Mouse (Mus musculus): ENCODE results near the gene Rnf44. TPM values are rescaled to one million over a fixed set of nuclear protein-coding genes. Genes with fewer than 3 reads are reported as not detected.
A peak's percentile ranks its signal among the peaks of the same experiment; 100 is the strongest.

Rnf44 gene
- polyA plus RNA-seq, 2 experiments = 70.1 to 118 TPM

DNA sequence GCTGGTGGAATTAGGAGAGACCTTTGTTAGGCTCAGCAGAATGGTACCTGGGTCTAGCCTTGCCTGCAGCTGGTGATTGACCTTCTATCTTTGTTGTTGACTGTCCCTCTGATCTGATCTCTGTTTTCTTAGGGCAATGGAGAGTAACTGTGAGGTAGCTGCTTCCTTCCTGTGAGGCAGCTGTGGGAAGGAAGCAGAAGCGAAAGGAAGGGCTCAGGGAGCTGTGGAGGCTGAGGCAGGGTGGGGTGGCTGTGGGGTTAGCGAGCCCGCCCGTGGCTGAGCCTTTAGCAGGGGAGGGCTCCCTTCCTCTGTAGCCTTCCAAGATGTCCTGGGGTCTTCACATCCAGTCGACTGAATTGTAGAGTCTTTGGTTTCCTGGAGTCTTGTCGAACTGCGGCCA is 8.8 kb upstream of the Rnf44 start:
- Histone ChIP-seq H3K4me1 (ENCODE audit: control insufficient read depth, insufficient read depth, low read length) (no peaks in the 10 kb centered on the region), H3K4me2 (replicated peaks; ENCODE audit: low read depth, low read length, severe bottlenecking) (no peak overlapping the region), H3K9me3 (ENCODE audit: control insufficient read depth, low read length) (no peaks in the 10 kb centered on the region), H3K36me3 (ENCODE audit: control insufficient read depth, insufficient read depth, low read length) (no peaks in the 10 kb centered on the region), H3K4me3 (replicated peaks; ENCODE audit: low read length) (no peak overlapping the region), H3K9ac (ENCODE audit: low read depth, low read length, severe bottlenecking) (no peak overlapping the region), H3K27ac (replicated peaks; ENCODE audit: low read depth, low read length) (no peak overlapping the region), H3K27me3 (ENCODE audit: control insufficient read depth, insufficient read depth, low read length) (no peaks in the 10 kb centered on the region)
- ATAC-seq (ENCODE audit: low FRiP score, low read depth) (no peak), DNase-seq (ENCODE audit: low spot score) (no peak)
- TF ChIP-seq POLR2A (IDR thresholded peaks at IDR 0.05; ENCODE audit: borderline replicate concordance, extremely low read depth, insufficient read depth, insufficient read length) = no peak
- 61% methylated on average over 7 of the region's 7 CpGs for WGBS

DNA sequence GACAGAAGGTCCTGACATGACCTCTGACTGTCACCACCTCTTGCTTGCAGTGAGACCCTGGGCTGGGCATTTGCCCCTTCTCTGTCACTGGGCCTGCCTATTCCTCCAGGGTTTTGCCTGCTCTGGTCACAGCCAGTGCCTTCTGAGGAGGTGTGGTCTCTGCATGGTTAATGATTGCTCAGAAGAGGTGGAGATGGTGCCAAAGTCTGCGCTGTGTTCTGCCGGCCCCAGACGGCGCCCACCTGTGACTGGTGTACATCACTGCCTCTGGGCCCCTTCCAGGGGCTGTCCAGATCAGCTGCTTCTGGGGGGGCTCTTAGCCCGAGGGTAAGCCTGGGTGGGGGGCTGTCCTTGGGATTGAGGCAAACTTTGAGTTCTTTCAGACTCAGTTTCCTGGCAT is 7.5 kb upstream of the Rnf44 start, which contains the start of gene Cdhr2:
TSS of gene Cdhr2 (plus strand) at position 219 of the 400 bp plus-strand sequence.
- Histone ChIP-seq H3K4me3 (replicated peaks; ENCODE audit: low read length) (no peak within 1 kb of the TSS), H3K4me2 (replicated peaks; ENCODE audit: low read depth, low read length, severe bottlenecking) (no peak within 1 kb of the TSS), H3K27ac (replicated peaks; ENCODE audit: low read depth, low read length) (no peak within 1 kb of the TSS), H3K36me3 (ENCODE audit: control insufficient read depth, insufficient read depth, low read length) (no peaks in the 10 kb centered on the region), H3K9ac (ENCODE audit: low read depth, low read length, severe bottlenecking) (no peak within 1 kb of the TSS), H3K9me3 (ENCODE audit: control insufficient read depth, low read length) (no peaks in the 10 kb centered on the region), H3K4me1 (ENCODE audit: control insufficient read depth, insufficient read depth, low read length) (no peaks in the 10 kb centered on the region), H3K27me3 (ENCODE audit: control insufficient read depth, insufficient read depth, low read length) (no peaks in the 10 kb centered on the region)
- no peak for TF ChIP-seq POLR2A (IDR thresholded peaks at IDR 0.05; ENCODE audit: borderline replicate concordance, extremely low read depth, insufficient read depth, insufficient read length)
- DNase-seq (ENCODE audit: low spot score) (no peak), ATAC-seq (ENCODE audit: low FRiP score, low read depth) (no peak)
- WGBS = 66% methylated on average over 5 of the region's 5 CpGs

- Histone ChIP-seq H3K4me2 (replicated peaks; ENCODE audit: low read depth, low read length, severe bottlenecking) (no peak overlapping the region), H3K4me1 (ENCODE audit: control insufficient read depth, insufficient read depth, low read length) (peaks cover 10% of the 10 kb centered on the region), H3K4me3 (replicated peaks; ENCODE audit: low read length) (no peak overlapping the region), H3K27ac (replicated peaks; ENCODE audit: low read depth, low read length) (no peak overlapping the region), H3K9me3 (ENCODE audit: control insufficient read depth, low read length) (no peaks in the 10 kb centered on the region), H3K27me3 (ENCODE audit: control insufficient read depth, insufficient read depth, low read length) (no peaks in the 10 kb centered on the region), H3K9ac (ENCODE audit: low read depth, low read length, severe bottlenecking) (no peak overlapping the region), H3K36me3 (ENCODE audit: control insufficient read depth, insufficient read depth, low read length) (0 out of 2 replicates have a peak, but pooled peaks cover 6% of the 10 kb centered on the region)
- no peak for ATAC-seq (ENCODE audit: low FRiP score, low read depth)
- 92% methylated on average over 11 of the region's 11 CpGs for WGBS
- DNase-seq (ENCODE audit: low spot score) = no peak
- TF ChIP-seq POLR2A (IDR thresholded peaks at IDR 0.05; ENCODE audit: borderline replicate concordance, extremely low read depth, insufficient read depth, insufficient read length) = no peak
Measured at GRCm38 (mm10) chr13:54695479-54696230, 1.9 kb upstream of the Rnf44 start.

- DNase-seq (ENCODE audit: low spot score) = peak; percentile 89
- Histone ChIP-seq H3K9me3 (ENCODE audit: control insufficient read depth, low read length) (no peaks in the 10 kb centered on the region), H3K4me2 (replicated peaks; ENCODE audit: low read depth, low read length, severe bottlenecking) (peak overlapping the region; percentile 65), H3K4me1 (ENCODE audit: control insufficient read depth, insufficient read depth, low read length) (peaks cover 10% of the 10 kb centered on the region), H3K27me3 (ENCODE audit: control insufficient read depth, insufficient read depth, low read length) (no peaks in the 10 kb centered on the region), H3K27ac (replicated peaks; ENCODE audit: low read depth, low read length) (peak overlapping the region; percentile 81), H3K4me3 (replicated peaks; ENCODE audit: low read length) (peak overlapping the region; percentile 97), H3K36me3 (ENCODE audit: control insufficient read depth, insufficient read depth, low read length) (0 out of 2 replicates have a peak, but pooled peaks cover 6% of the 10 kb centered on the region), H3K9ac (ENCODE audit: low read depth, low read length, severe bottlenecking) (peak overlapping the region; percentile 56)
- TF ChIP-seq POLR2A (IDR thresholded peaks at IDR 0.05; ENCODE audit: borderline replicate concordance, extremely low read depth, insufficient read depth, insufficient read length) = peak; percentile 83; the same call in 1 of the 2 replicates
- ATAC-seq (ENCODE audit: low FRiP score, low read depth) = peak; percentile 62
- 16% methylated on average over 26 of the region's 26 CpGs for WGBS
Measured at GRCm38 (mm10) chr13:54694348-54695060, 797 bp upstream of the Rnf44 start.

DNA sequence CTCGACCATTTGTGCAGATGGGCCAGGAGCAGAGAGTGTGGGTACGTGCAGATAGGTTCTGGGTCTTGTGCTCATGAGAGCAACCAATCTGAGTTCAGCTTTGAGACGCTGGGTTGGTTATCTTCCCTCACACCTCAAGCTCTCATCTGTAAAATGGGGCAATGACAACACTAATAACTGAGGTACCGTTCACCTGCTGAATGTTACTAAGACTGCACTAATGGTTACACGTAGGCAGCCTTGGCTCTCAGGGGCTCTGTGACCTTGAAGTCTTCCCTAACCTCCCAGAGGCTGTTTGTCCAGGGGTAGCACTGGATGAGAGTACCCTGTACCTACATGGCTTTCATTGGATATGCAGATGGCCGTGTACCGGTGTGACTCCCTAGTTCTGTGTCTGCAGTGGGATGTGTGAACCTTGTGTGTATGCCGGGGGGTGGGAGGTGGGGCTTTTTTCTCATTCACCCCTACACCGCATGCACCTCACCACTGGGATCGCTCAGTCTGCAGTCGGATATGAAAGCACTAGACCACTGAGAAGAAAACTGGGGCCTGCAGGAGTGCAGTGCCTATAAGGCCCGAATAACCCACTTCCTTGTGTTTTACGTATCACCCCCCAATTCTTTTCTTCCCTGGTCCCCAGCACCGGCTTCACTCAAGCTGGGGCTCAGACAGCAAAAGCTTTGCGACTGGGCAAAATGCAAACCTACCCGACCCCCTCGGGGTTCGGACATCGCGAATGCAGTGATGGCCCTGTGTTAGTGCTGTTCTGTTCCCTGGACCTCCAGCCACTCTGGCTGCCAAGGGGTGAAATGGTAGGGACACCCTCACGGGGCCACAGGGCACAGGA is 773 bp downstream of the Rnf44 start:
- Histone ChIP-seq H3K27me3 (ENCODE audit: control insufficient read depth, insufficient read depth, low read length) (no peaks in the 10 kb centered on the region), H3K9ac (ENCODE audit: low read depth, low read length, severe bottlenecking) (peak overlapping the region; percentile 82), H3K4me2 (replicated peaks; ENCODE audit: low read depth, low read length, severe bottlenecking) (peak overlapping the region; percentile 93), H3K4me1 (ENCODE audit: control insufficient read depth, insufficient read depth, low read length) (peaks cover 10% of the 10 kb centered on the region), H3K9me3 (ENCODE audit: control insufficient read depth, low read length) (no peaks in the 10 kb centered on the region), H3K4me3 (replicated peaks; ENCODE audit: low read length) (peak overlapping the region; percentile 97), H3K36me3 (ENCODE audit: control insufficient read depth, insufficient read depth, low read length) (0 out of 2 replicates have a peak, but pooled peaks cover 6% of the 10 kb centered on the region), H3K27ac (replicated peaks; ENCODE audit: low read depth, low read length) (peak overlapping the region; percentile 86)
- no peak for TF ChIP-seq POLR2A (IDR thresholded peaks at IDR 0.05; ENCODE audit: borderline replicate concordance, extremely low read depth, insufficient read depth, insufficient read length)
- ATAC-seq (ENCODE audit: low FRiP score, low read depth) (no peak), DNase-seq (ENCODE audit: low spot score) (no peak)
- 13% methylated on average over 21 of the region's 21 CpGs for WGBS
